Mouse (Mus musculus) neural tube, embryonic 11.5 days (tissue): Measurements from ENCODE around the gene Neurl4. TPM values are rescaled to one million over a fixed set of nuclear protein-coding genes. Genes with fewer than 3 reads are reported as not detected.
"Not testable (repeated sequence)": the region's sequence is repeated elsewhere in the genome, so short reads cannot be mapped to it uniquely, and the experiment has no call there.

Experiments used
- ATAC-seq: fragments of 200-750 bp; cut with Nextera tagmentation; 2 replicates; pipeline ENCODE4 v1.8.0; 2017; ENCODE audit warnings: moderate number of reproducible peaks, mild to moderate bottlenecking, moderate TSS enrichment, moderate library complexity; ENCODE audit not compliant: insufficient read depth, low FRiP score, low TSS enrichment
- DNase-seq: peaks from one replicate; pipeline ENCODE4 v3.0.0-alpha.2; 2015; ENCODE audit warnings: low spot score
- H3K27ac ChIP-seq: fragments of 300-500 bp; sonication (generic); 2 replicates; pipeline ENCODE4 v1.5.1; 2014; ENCODE audit warnings: low read depth, mild to moderate bottlenecking, low read length
- H3K27me3 ChIP-seq: fragments of 300-500 bp; sonication (generic); 2 replicates; pipeline ENCODE4 v1.6.1; 2014; ENCODE audit warnings: mild to moderate bottlenecking, low read length, mixed read lengths; ENCODE audit not compliant: control insufficient read depth, insufficient read depth
- H3K36me3 ChIP-seq: fragments of 300-500 bp; sonication (generic); 2 replicates; pipeline ENCODE4 v1.6.1; 2014; ENCODE audit warnings: mild to moderate bottlenecking, low read length, moderate library complexity, mixed read lengths; ENCODE audit not compliant: control insufficient read depth, insufficient read depth
- H3K4me1 ChIP-seq: fragments of 300-500 bp; sonication (generic); 2 replicates; pipeline ENCODE4 v1.6.1; 2014; ENCODE audit warnings: low read length, mixed read lengths; ENCODE audit not compliant: control insufficient read depth, insufficient read depth
- H3K4me2 ChIP-seq: fragments of 300-500 bp; sonication (generic); 2 replicates; pipeline ENCODE4 v1.6.1; 2014; ENCODE audit warnings: low read depth, mild to moderate bottlenecking, moderate library complexity
- H3K4me3 ChIP-seq: fragments of 300-500 bp; sonication (generic); 2 replicates; pipeline ENCODE4 v1.5.1; 2014; ENCODE audit warnings: low read depth, low read length
- H3K9ac ChIP-seq: fragments of 300-500 bp; sonication (generic); 2 replicates; pipeline ENCODE4 v1.6.1; 2014; ENCODE audit warnings: mild to moderate bottlenecking, low read length
- H3K9me3 ChIP-seq: fragments of 300-500 bp; sonication (generic); 2 replicates; pipeline ENCODE4 v1.6.1; 2016; ENCODE audit warnings: low read length; ENCODE audit not compliant: control insufficient read depth
- WGBS: fragments of 180-500 bp; shearing (Covaris S2); extraction: QIAGEN DNeasy Blood & Tissue Kit; methylation state at CpG from one replicate; pipeline ENCODE4 v1.1.7; 2014; 5-methylcytosine and 5-hydroxymethylcytosine counted together
- polyA plus RNA-seq: library from polyadenylated mRNA; unstranded; fragments of >200 nt; fragmentation: Nextera tagmentation; extraction: Ambion mirVana; gene quantifications from 2 replicates; pipeline ENCODE4 v1.2.1, GENCODE M21; 2014

Gene Neurl4
- polyA plus RNA-seq, 1 experiment from 2014 or later, result 14.2 TPM

DNA sequence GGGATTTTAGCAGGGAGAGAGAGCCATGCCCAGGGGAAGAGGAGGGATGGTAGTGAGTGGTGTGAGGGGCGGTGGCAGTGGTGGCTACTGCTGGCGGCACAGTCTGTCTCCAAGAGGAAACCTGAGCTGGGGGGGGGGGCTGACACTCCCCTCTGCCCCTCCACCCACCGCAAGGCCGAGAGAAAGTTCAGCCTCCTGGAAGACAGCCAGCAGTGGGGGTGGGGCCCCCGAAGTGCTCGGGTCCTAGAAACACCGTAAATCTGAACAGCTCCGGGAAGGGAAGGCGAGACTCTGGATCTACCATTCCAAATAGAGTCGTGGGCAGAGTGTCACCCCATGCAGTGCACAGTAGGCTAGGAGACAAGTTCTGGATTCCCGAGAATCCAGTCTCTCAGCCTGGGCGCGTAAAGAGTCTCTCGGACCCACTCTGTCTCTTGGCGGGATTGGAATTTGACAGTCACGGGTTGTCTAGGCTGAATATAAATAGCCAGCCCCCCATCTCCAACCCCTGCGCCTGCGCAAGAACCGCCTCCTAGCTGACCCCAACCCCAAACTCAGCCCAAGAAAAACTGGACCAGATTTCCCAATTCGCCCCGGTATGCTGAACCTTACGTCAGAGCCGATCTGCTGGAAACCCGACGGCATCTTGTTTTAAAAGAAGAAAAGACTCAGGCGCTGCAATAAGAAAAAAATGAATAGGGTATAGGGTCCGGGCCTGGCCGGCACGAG is 46.6 kb downstream of the Neurl4 start:
- DNase-seq, result peak; percentile 70

DNA sequence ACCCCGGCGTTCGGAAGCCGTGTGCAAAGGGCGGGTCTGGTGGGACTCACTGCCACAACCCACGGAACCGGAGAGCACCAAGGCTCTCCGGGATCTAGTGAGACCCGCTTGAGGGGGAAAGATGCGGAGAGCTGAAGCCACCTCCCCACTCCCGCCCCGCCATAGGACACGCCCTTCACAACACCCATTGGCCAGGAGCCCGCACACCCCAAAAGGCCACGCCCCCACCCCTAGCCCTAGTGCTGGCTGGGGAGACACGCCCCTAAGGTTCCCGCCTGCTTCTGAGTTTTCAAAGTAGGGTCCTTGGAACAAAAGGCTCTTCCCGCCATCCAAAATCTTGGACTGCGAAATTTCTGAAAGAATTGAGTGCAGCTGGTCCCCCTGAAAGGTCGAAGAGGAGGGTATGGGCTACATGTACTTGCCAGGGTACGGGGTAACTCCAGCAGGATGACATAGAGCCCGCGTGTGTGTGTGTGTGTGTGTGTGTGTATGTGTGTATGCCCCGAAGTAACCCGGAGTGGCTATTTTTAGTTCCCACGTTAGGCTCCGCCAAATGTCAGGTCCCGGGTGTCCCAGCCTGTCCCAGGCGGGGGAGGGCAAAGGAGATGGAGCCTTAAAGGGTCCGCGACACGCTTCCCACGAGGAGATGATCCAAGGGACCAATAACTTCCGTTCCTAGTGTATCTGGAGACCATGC is 47.3 kb downstream of the Neurl4 start, which contains the start of gene Slc2a4:
TSS of gene Slc2a4 (minus strand) at position 123 of the 697 bp plus-strand sequence.
- no peaks in the 10 kb centered on the region for H3K27me3 ChIP-seq
- peaks cover 5% of the 10 kb centered on the region; the same call in 1 of the 2 replicates for H3K4me1 ChIP-seq
- H3K9me3 ChIP-seq, result no peaks in the 10 kb centered on the region
- no peaks in the 10 kb centered on the region for H3K36me3 ChIP-seq
- peak; percentile 95 for DNase-seq
- H3K4me2 ChIP-seq, result peak within 1 kb of the TSS; percentile 41
- H3K27ac ChIP-seq, result peak within 1 kb of the TSS; percentile 75
- H3K4me3 ChIP-seq, result peak within 1 kb of the TSS; percentile 30
- peak; percentile 94 for ATAC-seq
- H3K9ac ChIP-seq, result peak within 1 kb of the TSS; percentile 69
- 0% methylated on average over 34 of the region's 34 CpGs for WGBS

More for the DNA sequence above, 46.6 kb downstream of the Neurl4 start:
- peak overlapping the region; percentile 30 for H3K4me3 ChIP-seq
- H3K9me3 ChIP-seq, result no peaks in the 10 kb centered on the region
- peak overlapping the region; percentile 41 for H3K4me2 ChIP-seq
- 2% methylated on average over 29 of the region's 29 CpGs for WGBS
- no peaks in the 10 kb centered on the region for H3K36me3 ChIP-seq
- ATAC-seq, result peak; percentile 32
- peaks cover 5% of the 10 kb centered on the region; the same call in 1 of the 2 replicates for H3K4me1 ChIP-seq
- peak overlapping the region; percentile 1; the same call in 1 of the 2 replicates for H3K27ac ChIP-seq
- peak overlapping the region; percentile 69; the same call in 1 of the 2 replicates for H3K9ac ChIP-seq
- H3K27me3 ChIP-seq, result no peaks in the 10 kb centered on the region

DNA sequence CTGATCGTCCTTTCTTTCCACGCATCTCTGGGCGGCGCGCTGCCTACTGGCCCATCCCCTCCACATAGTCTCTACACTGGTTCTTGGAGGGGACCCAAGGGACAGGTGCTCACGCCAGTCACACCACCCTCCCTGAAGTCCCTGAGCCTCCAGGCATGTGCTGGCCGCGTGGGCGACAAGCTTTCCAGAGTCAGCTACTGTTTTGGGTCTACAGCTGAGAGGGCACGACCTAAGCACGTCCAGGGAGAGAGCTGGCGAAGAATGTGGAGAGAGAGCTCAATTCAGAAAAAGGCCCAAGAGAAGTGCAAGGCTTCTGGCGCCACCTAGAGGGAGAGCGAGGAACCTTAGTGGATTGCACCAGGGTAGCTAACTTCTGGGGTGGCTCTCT is 47.9 kb downstream of the Neurl4 start:
- ATAC-seq, result peak; percentile 54
- peak overlapping the region; percentile 41 for H3K4me2 ChIP-seq
- peaks cover 5% of the 10 kb centered on the region; the same call in 1 of the 2 replicates for H3K4me1 ChIP-seq
- no peaks in the 10 kb centered on the region for H3K9me3 ChIP-seq
- H3K9ac ChIP-seq, result peak overlapping the region; percentile 69
- peak; percentile 88 for DNase-seq
- H3K27ac ChIP-seq, result peak overlapping the region; percentile 75
- no peaks in the 10 kb centered on the region for H3K36me3 ChIP-seq
- H3K4me3 ChIP-seq, result peak overlapping the region; percentile 30
- under 1% methylated on average over 14 of the region's 14 CpGs for WGBS
- no peaks in the 10 kb centered on the region for H3K27me3 ChIP-seq

DNA sequence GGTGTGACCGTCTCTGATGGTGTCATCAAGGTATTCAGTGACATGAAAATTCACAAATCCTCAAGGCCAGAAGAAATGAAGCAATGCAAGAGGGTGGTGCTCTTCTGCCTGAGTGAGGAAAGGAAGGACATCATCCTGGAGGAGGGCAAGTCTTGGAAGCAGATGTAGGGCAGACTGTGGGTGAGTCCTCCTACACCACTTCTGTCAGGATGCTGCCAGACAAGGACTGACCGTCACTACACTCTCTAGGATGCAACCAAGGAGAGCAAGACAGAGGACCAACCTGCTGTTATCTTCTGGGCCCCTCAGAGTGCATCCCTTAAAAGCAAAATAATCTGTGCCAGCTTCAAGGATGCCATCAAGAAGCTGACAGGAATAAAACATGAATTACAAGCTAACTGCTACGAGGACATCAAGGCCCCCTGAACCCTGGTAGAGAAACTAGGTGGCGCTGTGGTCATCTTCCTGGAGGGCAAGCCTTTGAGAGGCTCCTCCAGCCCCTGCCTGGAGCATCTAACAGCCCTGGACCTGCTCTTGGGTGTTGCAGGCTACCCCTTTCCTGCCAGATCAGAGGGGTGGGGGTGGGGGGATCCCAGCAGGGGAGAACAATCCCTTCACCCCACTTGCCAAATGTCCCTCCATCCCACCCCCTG is 50.1 kb downstream of the Neurl4 start:
- WGBS, result 43% methylated on average over 4 of the region's 4 CpGs
- Histone ChIP-seq H3K4me1 (peaks cover 5% of the 10 kb centered on the region; the same call in 1 of the 2 replicates), H3K9ac (no peak overlapping the region), H3K9me3 (no peaks in the 10 kb centered on the region), H3K4me3 (no peak overlapping the region), H3K27ac (no peak overlapping the region), H3K4me2 (no peak overlapping the region), H3K36me3 (no peaks in the 10 kb centered on the region), H3K27me3 (no peaks in the 10 kb centered on the region)
- DNase-seq, result no peak
- no peak for ATAC-seq

DNA sequence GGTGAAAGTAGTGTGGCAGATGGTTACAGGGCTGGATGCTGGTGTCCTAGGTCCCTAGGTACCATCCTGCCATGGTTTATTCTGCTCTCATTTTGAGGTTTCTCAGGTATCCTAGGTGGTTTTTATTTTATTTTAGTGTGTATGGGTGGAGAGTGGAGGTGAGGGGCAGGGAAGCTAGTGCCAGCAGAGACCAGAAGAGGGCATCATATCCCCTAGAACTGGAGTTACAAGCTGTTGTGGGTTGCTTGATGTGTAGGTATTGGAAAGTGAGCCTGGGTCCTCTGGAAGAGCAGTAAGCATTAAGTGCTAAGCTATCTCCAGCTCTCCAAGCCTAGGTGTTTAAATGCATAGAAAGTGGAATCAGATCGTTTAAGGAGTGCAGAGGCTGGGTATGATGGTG is 51.4 kb downstream of the Neurl4 start:
- 48% methylated on average over 1 of the region's 1 CpGs for WGBS

DNA sequence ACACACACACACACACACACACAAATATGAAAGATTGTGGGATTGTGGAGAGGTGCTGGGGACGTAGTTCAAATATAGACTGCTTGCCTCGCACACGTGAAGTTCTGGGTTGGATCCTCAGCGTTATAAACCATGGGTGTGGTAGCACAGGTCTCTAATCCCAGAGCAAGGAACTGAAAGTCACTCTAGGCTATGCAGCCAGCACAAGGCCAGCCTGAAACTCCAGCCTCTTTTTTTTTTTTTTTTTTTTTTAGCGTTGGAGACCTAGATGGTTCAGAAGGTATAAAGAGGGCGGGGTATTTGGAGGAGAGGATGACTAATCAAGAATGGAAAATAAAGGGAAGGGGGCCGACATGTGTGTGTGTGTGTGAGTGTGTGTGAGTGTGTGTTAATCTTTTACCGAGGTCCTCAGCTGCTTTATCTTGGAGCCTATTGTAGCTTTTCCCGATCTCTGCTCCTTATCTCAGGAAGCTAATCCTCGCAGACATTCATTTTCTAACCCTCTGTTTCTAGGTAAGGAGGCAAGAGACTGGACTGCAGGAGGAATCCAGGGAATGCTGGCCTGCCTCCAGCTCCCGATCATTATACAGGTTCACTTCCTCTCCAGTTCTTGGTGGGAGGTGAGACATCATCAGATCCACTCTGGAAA is 52.5 kb downstream of the Neurl4 start:
- Histone ChIP-seq H3K4me3 (no peak overlapping the region), H3K9ac (no peak overlapping the region), H3K27me3 (no peaks in the 10 kb centered on the region), H3K27ac (no peak overlapping the region), H3K4me2 (no peak overlapping the region), H3K36me3 (no peaks in the 10 kb centered on the region), H3K9me3 (no peaks in the 10 kb centered on the region), H3K4me1 (peaks cover 4% of the 10 kb centered on the region; the same call in 1 of the 2 replicates)
- 71% methylated on average over 11 of the region's 11 CpGs for WGBS
- ATAC-seq, result no peak
- DNase-seq, result no peak

More for the DNA sequence above, 51.4 kb downstream of the Neurl4 start:
- H3K4me3 ChIP-seq, result no peak overlapping the region
- no peaks in the 10 kb centered on the region for H3K36me3 ChIP-seq
- no peaks in the 10 kb centered on the region for H3K9me3 ChIP-seq
- DNase-seq, result no peak
- H3K9ac ChIP-seq, result no peak overlapping the region
- ATAC-seq, result no peak
- H3K4me1 ChIP-seq, result peaks cover 5% of the 10 kb centered on the region; the same call in 1 of the 2 replicates
- H3K4me2 ChIP-seq, result no peak overlapping the region
- H3K27ac ChIP-seq, result no peak overlapping the region
- no peaks in the 10 kb centered on the region for H3K27me3 ChIP-seq

DNA sequence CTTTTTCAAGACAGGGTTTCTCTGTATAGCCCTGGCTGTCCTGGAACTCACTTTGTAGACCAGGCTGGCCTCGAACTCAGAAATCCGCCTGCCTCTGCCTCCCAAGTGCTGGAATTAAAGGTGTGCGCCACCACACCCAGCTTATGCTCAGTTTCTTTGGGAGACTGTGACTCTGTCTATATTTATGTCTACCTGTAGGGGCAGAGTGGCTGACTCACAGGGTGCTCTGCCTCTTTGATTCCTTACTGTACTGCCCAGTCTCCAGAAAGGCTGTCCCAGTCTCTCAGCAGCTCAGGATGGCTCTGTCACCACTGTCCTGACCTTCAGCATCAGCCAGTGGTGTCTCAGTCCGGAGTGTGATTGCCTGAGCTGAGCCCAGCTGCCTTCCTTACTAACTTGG is 54.7 kb downstream of the Neurl4 start:
- H3K27me3 ChIP-seq, H3K9ac ChIP-seq, H3K36me3 ChIP-seq, H3K4me2 ChIP-seq, H3K9me3 ChIP-seq, H3K4me1 ChIP-seq, H3K27ac ChIP-seq, H3K4me3 ChIP-seq, ATAC-seq, DNase-seq: not testable (repeated sequence)
- WGBS, result 77% methylated on average over 4 of the region's 4 CpGs

DNA sequence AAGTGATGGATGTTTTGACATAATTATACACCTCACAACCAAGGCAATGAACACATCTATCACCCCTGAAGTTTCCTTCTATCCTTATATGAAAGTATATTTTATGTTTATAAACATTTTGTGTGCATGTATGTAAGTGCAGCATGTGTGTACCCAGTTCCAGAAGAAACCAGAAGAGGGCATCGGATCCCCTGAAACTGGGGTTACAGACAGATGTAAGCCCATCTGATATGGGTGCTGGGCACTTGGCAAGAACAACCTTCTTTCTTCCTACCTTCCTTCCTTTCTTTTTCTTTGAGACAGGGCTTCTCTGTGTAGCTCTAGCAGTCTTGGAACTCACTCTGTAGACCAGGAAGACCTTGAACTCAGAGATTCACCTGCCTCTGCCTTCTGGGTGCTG is 55.3 kb downstream of the Neurl4 start:
- ATAC-seq (no peak), DNase-seq (no peak)
- Histone ChIP-seq H3K9me3 (no peaks in the 10 kb centered on the region), H3K27me3 (no peaks in the 10 kb centered on the region), H3K4me1 (no peaks in the 10 kb centered on the region), H3K4me2 (no peak overlapping the region), H3K9ac (no peak overlapping the region), H3K36me3 (no peaks in the 10 kb centered on the region), H3K4me3 (no peak overlapping the region), H3K27ac (no peak overlapping the region)
- WGBS, result 77% methylated on average over 1 of the region's 1 CpGs
